Mouse (Mus musculus) embryonic facial prominence, embryonic 11.5 days (tissue): Measurements from ENCODE around the gene Eef1a2. TPM values are rescaled to one million over a fixed set of nuclear protein-coding genes. Genes with fewer than 3 reads are reported as not detected.

Source experiments
- ATAC-seq: fragments of 200-750 bp; cut with Nextera tagmentation; replicated peaks from 2 replicates; pipeline ENCODE4 v1.8.0; 2017; ENCODE audit warnings: low read depth; ENCODE audit not compliant: insufficient number of reproducible peaks, low FRiP score, low TSS enrichment
- DNase-seq: peaks from one replicate; pipeline ENCODE4 v3.0.0-alpha.2; 2015; ENCODE audit warnings: low spot score
- H3K27ac ChIP-seq: fragments of 300-500 bp; sonication (generic); replicated peaks from 2 replicates; pipeline ENCODE4 v1.5.1; 2014; ENCODE audit warnings: mild to moderate bottlenecking, low read depth, low read length, control low read depth
- H3K27me3 ChIP-seq: fragments of 300-500 bp; sonication (generic); 2 replicates; pipeline ENCODE4 v1.6.1; 2014; ENCODE audit warnings: mild to moderate bottlenecking, low read length, moderate library complexity, mixed read lengths; ENCODE audit not compliant: control insufficient read depth, insufficient read depth
- H3K36me3 ChIP-seq: fragments of 300-500 bp; sonication (generic); replicated peaks from 2 replicates; pipeline ENCODE4 v1.6.1; 2014; ENCODE audit warnings: low read depth, mild to moderate bottlenecking, low read length, moderate library complexity, mixed read lengths; ENCODE audit not compliant: control insufficient read depth, insufficient read depth
- H3K4me1 ChIP-seq: fragments of 300-500 bp; sonication (generic); 2 replicates; pipeline ENCODE4 v1.6.1; 2014; ENCODE audit warnings: low read length, mixed read lengths; ENCODE audit not compliant: control insufficient read depth, insufficient read depth
- H3K4me2 ChIP-seq: fragments of 300-500 bp; sonication (generic); 2 replicates; pipeline ENCODE4 v1.6.1; 2014; ENCODE audit warnings: low read depth, mild to moderate bottlenecking, control low read depth, low read length, moderate library complexity
- H3K4me3 ChIP-seq: fragments of 300-500 bp; sonication (generic); 2 replicates; pipeline ENCODE4 v1.5.1; 2014; ENCODE audit warnings: low read depth, low read length, control low read depth
- H3K9ac ChIP-seq: fragments of 300-500 bp; sonication (generic); replicated peaks from 2 replicates; pipeline ENCODE4 v1.6.1; 2014; ENCODE audit warnings: mild to moderate bottlenecking, control low read depth, low read length
- H3K9me3 ChIP-seq: fragments of 300-500 bp; sonication (generic); replicated peaks from 2 replicates; pipeline ENCODE4 v1.6.1; 2016; ENCODE audit warnings: mild to moderate bottlenecking, low read length, inconsistent platforms, mixed read lengths; ENCODE audit not compliant: control insufficient read depth
- WGBS: fragments of 180-500 bp; shearing (Covaris S2); extraction: QIAGEN DNeasy Blood & Tissue Kit; methylation state at CpG from one replicate; pipeline ENCODE4 v1.1.7; 2014; 5-methylcytosine and 5-hydroxymethylcytosine counted together
- polyA plus RNA-seq: library from polyadenylated mRNA; unstranded; fragments of >200 nt; fragmentation: Nextera tagmentation; extraction: Ambion mirVana; gene quantifications from 2 replicates; pipeline ENCODE4 v1.2.1, GENCODE M21; 2014

Gene Eef1a2
- polyA plus RNA-seq, 1 experiment from 2014 or later, result 0.25 TPM

DNA sequence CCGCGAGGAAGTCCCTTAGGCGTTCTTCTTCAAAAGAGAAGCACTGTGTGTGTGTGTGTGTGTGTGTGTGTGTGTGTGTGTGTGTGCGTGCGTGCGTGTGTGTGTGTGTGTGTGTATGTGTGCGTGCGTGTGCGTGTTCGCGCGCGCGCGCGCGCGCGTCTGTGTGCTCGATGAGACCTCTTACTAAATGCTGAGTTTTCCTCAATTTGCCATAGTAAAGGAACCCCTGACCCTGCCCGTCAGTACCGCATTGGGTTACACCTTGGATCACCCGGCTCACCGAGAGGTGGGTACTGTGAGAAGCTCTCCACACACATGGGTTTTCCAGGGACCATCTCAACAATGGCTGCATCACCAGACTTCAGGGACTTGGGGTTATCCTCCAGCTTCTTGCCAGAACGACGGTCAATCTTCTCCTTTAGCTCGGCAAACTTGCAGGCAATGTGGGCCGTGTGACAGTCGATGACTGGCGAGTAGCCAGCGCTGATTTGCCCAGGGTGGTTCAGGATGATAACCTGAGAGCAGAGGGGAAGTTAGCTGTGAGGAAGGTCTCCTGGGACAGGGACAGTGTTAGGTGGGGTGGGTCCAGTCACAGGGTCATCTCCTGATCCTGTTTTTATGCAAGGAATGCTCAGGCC, 8.4 kb downstream of the Eef1a2 start:
- no peak overlapping the region for H3K9ac ChIP-seq
- ATAC-seq (no peak), DNase-seq (no peak)
- no peaks in the 10 kb centered on the region for H3K9me3 ChIP-seq
- H3K27ac ChIP-seq, result no peak overlapping the region
- H3K27me3 ChIP-seq, result peaks cover 13% of the 10 kb centered on the region
- 12% methylated on average over 28 of the region's 31 CpGs for WGBS
- H3K36me3 ChIP-seq, result no peaks in the 10 kb centered on the region
- H3K4me3 ChIP-seq, result peak overlapping the region; percentile 32
- H3K4me2 ChIP-seq, result peak overlapping the region; percentile 72
- H3K4me1 ChIP-seq, result no peaks in the 10 kb centered on the region; the same call in 1 of the 2 replicates

DNA sequence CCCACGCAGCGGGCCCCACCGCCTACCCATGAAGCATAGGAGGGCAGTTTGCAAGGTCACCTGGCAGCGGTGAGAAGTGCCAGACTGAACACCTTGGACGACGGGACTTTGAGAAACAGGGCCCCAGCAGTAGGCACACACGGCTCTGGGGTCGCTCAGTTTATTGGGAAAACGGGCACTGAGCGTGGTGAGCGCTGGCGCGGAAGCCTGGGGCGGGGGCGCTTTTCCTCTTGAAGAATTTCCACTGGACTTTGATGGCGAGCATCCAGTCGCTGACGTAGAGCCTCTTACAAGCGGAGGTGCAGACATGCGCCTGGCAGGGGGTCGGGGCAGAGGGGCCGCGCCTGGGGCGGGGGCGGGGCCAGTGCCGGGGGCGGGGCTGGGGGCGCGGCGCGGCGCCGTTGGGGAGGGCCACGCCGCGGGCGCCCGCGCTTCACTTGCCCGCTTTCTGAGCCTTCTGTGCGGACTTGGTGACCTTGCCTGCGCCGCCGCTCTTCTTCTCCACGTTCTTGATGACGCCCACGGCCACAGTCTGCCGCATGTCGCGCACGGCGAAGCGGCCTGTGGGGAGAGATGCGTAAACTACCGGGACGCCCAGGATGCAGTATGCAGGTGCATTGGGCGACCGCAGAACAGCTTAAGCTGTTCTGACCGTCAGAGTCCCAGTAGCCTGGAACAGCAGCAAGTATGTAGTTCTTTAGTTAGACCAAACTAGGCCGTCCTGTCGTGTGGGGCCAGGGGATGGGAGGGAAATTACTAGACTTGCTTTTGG, 9.1 kb downstream of the Eef1a2 start:
- peaks cover 13% of the 10 kb centered on the region for H3K27me3 ChIP-seq
- WGBS, result under 1% methylated on average over 56 of the region's 61 CpGs

DNA sequence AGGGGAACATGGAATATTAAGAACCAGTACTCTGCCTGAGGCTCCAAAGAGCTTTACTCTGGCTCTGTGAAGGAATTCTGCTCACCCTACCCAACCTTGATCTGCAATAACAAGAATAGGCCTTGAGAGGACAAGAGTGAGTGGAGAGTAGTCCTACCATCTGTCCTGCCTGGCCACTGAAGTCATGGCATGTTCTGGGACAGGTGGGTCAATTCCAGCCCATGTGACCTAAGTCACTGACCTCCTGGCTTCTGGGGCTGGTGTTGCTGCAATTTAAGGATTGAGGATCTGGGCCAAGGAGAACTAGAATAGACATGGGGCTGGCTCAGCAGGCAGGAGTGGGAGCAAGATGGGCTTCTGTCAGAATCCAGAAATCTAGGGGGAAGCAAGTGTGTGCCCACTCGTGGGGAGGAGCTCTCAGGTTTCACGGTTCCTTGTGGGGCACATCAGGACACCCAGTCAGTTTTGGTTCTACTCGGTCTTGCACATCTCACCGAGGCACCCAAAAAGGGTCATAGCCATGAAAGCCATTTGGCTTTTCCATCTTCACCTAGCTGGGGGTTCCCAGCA, 9.8 kb downstream of the Eef1a2 start:
- no peak overlapping the region for H3K9ac ChIP-seq
- H3K27ac ChIP-seq, result no peak overlapping the region
- H3K27me3 ChIP-seq, result peaks cover 13% of the 10 kb centered on the region
- H3K4me2 ChIP-seq, result peak overlapping the region; percentile 72
- ATAC-seq (no peak), DNase-seq (no peak)
- 57% methylated on average over 4 of the region's 4 CpGs for WGBS
- no peaks in the 10 kb centered on the region for H3K36me3 ChIP-seq
- peak overlapping the region; percentile 32; the same call in 1 of the 2 replicates for H3K4me3 ChIP-seq
- H3K4me1 ChIP-seq, result no peaks in the 10 kb centered on the region; the same call in 1 of the 2 replicates
- H3K9me3 ChIP-seq, result no peaks in the 10 kb centered on the region

More for the DNA sequence above, 9.1 kb downstream of the Eef1a2 start:
- peak; percentile 55 for DNase-seq
- Histone ChIP-seq H3K4me1 (no peaks in the 10 kb centered on the region; the same call in 1 of the 2 replicates), H3K27ac (no peak overlapping the region), H3K9ac (peak overlapping the region; percentile 26), H3K4me3 (peak overlapping the region; percentile 32), H3K4me2 (peak overlapping the region; percentile 72), H3K9me3 (no peaks in the 10 kb centered on the region), H3K36me3 (no peaks in the 10 kb centered on the region)
- 0 out of 2 replicates have a peak, but pooled peaks have one; percentile 10 for ATAC-seq

DNA sequence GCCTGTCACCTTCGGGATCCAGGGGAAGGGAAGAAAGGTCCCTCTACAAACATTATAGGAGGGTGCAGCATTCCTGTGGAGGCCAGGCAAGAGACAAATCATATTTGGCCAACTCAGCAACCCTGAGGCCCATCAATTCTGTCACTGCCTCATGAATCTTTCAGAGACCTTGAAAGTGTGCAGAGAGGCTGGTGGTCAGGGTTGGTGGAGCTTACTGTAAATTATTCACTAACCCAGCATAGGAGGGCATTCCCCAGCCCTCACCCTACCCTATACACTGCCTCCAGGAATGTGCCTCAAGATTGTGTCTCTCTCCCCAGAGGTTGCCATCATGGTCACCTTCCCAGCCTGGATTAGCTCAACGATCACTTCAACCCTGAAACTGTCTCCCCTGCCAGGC, 12.1 kb downstream of the Eef1a2 start:
- 85% methylated on average over 2 of the region's 2 CpGs for whole genome bisulfite sequencing
- ATAC-seq, result no peak
- Histone ChIP-seq H3K4me1 (no peaks in the 10 kb centered on the region; the same call in 1 of the 2 replicates), H3K27me3 (peaks cover 13% of the 10 kb centered on the region), H3K9me3 (no peaks in the 10 kb centered on the region), H3K9ac (no peak overlapping the region), H3K36me3 (no peaks in the 10 kb centered on the region), H3K27ac (no peak overlapping the region), H3K4me3 (no peak overlapping the region), H3K4me2 (no peak overlapping the region)
- no peak for DNase-seq

DNA sequence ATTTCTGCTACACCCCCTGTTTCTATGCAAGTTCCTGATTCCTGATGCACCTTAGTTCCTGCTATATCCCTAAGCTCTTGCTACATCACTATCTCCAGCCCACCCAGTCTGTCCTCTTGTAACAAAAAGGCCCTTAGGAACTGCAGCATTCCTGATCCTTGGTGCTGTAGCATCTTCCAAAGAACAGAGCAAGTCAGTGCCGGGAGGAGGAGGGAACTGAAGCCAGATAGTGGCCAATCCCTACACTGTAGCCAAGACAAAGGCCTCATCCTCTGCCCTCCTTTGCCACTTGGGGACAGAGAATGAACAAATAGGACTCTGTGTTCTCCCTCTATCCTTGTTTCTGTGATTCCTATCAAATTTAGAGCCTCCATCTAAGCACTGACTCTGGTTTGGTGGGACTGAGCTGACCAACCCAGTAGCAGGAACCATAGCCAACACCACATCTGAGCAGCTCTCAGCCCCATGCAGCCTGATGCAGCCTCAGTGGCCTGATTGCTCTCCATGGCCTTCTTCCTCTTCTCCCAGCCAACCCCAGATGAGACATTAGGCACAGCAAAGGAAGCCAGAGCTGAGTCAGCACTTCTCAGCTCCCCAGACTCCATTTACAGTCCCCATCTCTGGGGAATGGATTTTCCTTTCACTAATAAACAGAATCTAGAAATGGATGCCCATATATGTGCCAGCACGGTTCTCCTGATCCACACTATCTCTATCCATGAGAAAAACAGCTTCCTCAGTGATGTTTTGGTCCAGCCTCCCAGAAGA, 13.1 kb downstream of the Eef1a2 start:
- WGBS, result 69% methylated on average over 2 of the region's 2 CpGs
- Histone ChIP-seq H3K27ac (no peak overlapping the region), H3K9me3 (no peaks in the 10 kb centered on the region), H3K9ac (no peak overlapping the region), H3K4me3 (no peak overlapping the region), H3K4me1 (no peaks in the 10 kb centered on the region; the same call in 1 of the 2 replicates), H3K36me3 (no peaks in the 10 kb centered on the region), H3K27me3 (peaks cover 11% of the 10 kb centered on the region), H3K4me2 (no peak overlapping the region)
- no peak for DNase-seq
- ATAC-seq, result no peak

DNA sequence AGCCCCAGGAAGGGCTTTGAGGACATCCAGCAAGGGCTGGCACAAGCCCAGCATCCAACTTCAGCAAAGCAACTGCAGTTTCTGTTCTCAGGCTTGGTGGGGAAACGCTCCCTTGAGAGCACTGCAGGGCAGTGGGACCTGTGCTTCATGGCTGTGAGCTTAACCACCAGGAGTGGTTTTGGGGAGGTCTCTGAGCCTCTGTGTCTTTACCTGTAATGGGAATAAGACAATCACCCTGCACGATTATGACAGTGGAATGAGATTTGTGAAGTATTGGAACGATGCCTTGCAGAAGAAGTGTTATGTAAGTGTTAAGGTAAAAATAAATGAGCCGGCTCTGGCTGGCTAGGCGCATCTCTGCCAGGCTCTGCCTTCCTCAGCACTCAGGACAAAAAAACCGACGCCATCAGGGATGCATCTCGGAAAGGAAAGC, 14.1 kb downstream of the Eef1a2 start:
- no peak overlapping the region for H3K4me2 ChIP-seq
- H3K9me3 ChIP-seq, result no peaks in the 10 kb centered on the region
- 63% methylated on average over 8 of the region's 8 CpGs for WGBS
- no peaks in the 10 kb centered on the region for H3K4me1 ChIP-seq
- H3K4me3 ChIP-seq, result no peak overlapping the region
- no peaks in the 10 kb centered on the region for H3K36me3 ChIP-seq
- H3K27me3 ChIP-seq, result peaks cover 4% of the 10 kb centered on the region; the same call in 1 of the 2 replicates
- DNase-seq (no peak), ATAC-seq (no peak)
- no peak overlapping the region for H3K27ac ChIP-seq
- no peak overlapping the region for H3K9ac ChIP-seq

DNA sequence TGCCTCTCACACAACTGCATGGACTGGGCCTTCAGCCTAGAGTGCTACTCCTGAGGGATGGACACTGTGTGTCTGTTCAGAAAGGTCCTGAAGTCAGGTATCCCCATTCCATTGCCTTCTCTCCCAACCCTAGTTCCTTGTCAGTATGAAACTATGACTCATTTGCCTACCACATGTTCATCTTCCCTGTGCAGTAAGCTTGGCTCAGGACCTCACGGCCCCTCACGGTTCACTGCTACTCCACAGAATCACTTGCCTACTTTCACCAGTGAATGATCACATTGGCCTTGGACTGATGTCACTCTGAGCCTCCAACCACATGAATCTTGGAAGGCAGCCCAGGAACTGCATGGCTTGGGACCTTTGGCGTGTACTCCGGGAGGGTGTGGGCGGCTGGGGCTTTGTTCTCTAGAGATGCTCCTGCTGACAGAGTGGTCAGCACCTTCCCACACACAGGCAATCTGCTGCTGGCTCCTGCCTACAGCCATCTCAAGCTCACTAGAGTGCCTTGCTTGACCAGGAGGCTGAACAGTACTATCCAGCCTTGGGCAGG, 17.1 kb downstream of the Eef1a2 start:
- Histone ChIP-seq H3K27ac (no peak overlapping the region), H3K4me1 (no peaks in the 10 kb centered on the region), H3K9me3 (no peaks in the 10 kb centered on the region), H3K4me2 (no peak overlapping the region), H3K27me3 (peaks cover 13% of the 10 kb centered on the region), H3K36me3 (no peaks in the 10 kb centered on the region), H3K9ac (no peak overlapping the region), H3K4me3 (no peak overlapping the region)
- WGBS, result 85% methylated on average over 5 of the region's 5 CpGs
- ATAC-seq, result no peak
- no peak for DNase-seq
